Mouse (Mus musculus) E14TG2a.4 (cell line): ENCODE results near the gene Ncoa5.

Experiments
- CTCF ChIP-seq: conservative IDR thresholded peaks from 2 replicates; pipeline ENCODE4 v1.5.1; 2014; ENCODE audit warnings: low read length
- NANOG ChIP-seq: IDR thresholded peaks from 2 replicates; pipeline ENCODE4 v1.6.1; 2014; ENCODE audit warnings: borderline replicate concordance, low read length, mixed read lengths
- POU5F1 ChIP-seq: IDR thresholded peaks from 2 replicates; pipeline ENCODE4 v1.6.1; 2014; ENCODE audit warnings: low read length, borderline replicate concordance

GRCm38 (mm10) chr2:164970631-164971196, 64.0 kb downstream of the Ncoa5 start:
- TF ChIP-seq CTCF: no peak
- no peak for TF ChIP-seq NANOG
- TF ChIP-seq POU5F1: no peak
